Mouse (Mus musculus) frontal cortex, postnatal 14 days (tissue): ENCODE results near the gene Dusp11.
A peak's percentile ranks its signal among the peaks of the same experiment; 100 is the strongest.
"Not testable (repeated sequence)": the region's sequence is repeated elsewhere in the genome, so short reads cannot be mapped to it uniquely, and the experiment has no call there.

Source experiments
- DNase-seq, 2 experiments: peaks; one replicate each; pipeline ENCODE4 v3.0.0; 2022; ENCODE audit warnings: low spot score in 2 of 2

Dusp11 gene

GRCm38 (mm10) chr6:85961101-85962091 lies at the start of gene Dusp11:
Gene Dusp11 (minus strand): TSS chr6:85961667.
- peak; percentile 89 to 91 for DNase-seq

- peak; percentile 15 to 56 for DNase-seq
Measured at GRCm38 (mm10) chr6:86009980-86010379, 48.5 kb upstream of the Dusp11 start.

GRCm38 (mm10) chr6:86004271-86005148 lies 43.0 kb upstream of the Dusp11 start:
- DNase-seq: peak; percentile 33 to 69

GRCm38 (mm10) chr6:86003405-86003925 lies 42.0 kb upstream of the Dusp11 start:
- no peak for DNase-seq

GRCm38 (mm10) chr6:85990774-85991173 lies 29.3 kb upstream of the Dusp11 start:
- DNase-seq: not testable (repeated sequence)

- DNase-seq: not testable (repeated sequence)
Measured at GRCm38 (mm10) chr6:85989570-85989969, 28.1 kb upstream of the Dusp11 start.

DNA sequence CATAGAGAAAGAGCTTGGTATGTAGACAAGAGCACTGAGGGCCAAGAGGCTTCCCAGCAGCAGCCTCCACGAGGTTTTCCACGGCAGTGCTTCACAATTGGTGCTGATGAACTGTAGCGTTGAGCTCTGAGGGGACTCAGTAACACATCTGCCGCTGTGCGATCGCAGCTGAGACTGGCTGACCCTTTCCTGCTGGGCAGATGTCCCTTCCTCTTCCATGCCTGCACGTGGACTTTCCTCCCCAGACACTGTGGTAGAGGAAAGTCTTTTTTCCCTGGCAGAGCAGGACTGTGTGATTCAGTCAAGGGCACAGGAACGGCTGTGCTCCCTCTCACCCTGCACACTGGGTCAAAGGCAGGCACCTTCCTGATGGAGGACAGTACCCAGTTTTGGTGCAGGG lies 22.9 kb upstream of the Dusp11 start:
- no peak for DNase-seq

DNA sequence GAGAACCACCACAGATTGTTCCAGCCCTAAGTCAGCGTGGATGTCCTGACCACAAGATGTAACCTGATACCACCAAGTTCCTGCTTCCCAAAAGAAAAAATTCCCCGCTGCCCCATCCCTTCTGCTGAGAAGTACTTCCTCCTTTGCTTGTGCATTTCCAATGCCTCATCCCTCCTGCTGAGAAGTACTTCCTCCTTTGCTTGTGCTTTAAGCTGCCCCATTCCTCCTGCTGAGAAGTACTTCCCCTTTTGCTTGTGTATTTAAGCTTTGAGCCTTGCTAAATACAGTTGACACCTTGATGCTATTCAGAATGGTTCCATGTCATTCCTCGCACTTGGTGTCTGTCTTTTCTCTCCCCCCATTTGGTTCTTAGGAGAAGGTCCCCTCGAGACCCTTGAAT lies 17.3 kb upstream of the Dusp11 start:
- not testable (repeated sequence) for DNase-seq

- DNase-seq: no peak
Measured at GRCm38 (mm10) chr6:85976242-85976641, 14.8 kb upstream of the Dusp11 start.

- no peak for DNase-seq
Measured at GRCm38 (mm10) chr6:85975761-85976160, 14.3 kb upstream of the Dusp11 start.

DNA sequence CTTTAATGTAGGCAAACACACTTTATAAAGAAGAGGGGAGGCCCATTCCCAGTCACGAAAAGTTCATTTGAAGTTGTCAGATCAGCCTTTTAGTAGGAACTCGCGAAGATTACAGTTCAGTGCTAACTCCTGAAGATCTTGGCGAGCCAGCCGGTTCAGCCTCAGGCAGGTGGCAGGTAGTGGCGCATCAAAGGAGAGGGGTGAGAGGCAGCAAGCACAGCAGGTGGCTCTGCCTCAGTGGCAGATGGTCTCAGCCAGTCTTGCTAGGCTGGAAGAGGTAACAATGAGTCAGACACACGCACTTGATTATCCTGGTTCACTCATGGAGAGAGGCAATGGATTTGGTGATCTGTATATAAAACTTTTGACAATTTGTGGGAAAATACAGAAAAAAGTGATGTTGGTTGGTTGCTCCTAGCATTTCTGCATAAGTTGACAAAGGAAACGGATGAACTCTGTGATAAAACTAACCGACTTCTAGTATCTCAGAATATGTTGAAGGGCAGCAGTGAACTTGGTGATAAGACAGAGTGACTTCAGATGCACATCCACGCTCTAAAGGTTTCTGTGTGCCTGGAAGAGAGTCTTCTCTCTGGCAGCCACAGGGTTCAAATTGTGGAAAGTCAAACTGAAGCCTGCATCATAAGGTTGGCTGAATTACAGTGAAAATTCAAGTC lies 13.6 kb upstream of the Dusp11 start:
- DNase-seq: no peak

DNA sequence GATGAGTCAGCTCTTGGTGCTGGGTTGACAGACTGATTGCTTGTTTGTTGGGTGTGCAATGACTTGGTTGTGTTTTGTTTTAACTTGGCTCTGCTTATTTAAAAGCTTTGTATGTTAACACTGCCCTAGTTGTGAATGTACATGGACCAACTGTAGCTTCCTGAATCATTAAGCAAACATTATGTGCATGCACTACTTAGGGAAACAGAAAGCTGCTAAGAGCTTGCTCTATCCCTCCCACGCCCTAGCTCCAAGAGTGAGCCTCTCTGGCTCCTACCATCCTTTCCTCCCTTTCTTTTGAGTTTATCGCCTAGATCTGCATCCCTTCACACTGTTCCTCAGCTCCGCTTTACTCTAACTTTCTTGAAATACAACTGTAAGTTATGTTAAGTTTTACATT lies 11.9 kb upstream of the Dusp11 start:
- DNase-seq: no peak

DNA sequence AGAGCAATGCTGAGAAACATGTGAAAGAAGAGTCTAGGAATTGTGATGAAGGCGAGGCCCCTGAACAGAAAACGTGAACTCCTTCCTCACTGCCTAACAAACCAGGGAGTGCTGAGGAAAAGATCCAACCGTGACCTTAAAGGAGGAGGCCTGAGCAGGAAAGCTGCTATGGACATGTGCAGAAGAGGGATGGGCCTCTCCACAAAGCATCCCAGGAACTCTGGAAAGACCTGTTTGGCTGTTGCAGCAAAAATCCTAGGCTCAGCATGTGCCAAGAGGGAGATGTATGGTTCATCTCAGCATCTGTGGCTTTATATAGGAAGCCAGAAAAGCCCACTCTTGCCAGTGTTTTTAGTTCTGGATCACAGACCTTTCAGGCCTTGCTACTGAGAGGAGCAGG lies 11.2 kb upstream of the Dusp11 start:
- DNase-seq: no peak

GRCm38 (mm10) chr6:85969889-85970288 lies 8.4 kb upstream of the Dusp11 start:
- no peak for DNase-seq

DNA sequence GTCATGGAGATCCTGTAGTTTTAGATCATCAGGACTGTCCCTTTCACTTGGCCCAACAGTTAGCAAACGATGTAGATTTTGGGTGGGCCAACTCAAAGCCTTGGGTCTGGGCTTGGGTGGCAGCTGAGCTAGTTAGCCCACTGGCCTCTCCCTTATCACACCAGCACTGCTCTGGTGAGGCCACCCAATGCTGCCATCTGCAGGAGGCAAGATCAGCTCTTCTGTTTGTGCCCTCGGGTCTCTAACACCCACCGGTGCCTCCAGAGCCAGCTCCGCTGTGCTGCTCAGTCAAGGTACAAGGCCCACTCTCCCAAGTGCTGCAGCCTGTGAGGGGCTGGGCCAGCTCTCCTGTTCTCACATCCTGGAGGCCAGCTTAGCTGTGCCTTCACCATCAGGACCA lies 5.2 kb upstream of the Dusp11 start:
- no peak for DNase-seq

DNA sequence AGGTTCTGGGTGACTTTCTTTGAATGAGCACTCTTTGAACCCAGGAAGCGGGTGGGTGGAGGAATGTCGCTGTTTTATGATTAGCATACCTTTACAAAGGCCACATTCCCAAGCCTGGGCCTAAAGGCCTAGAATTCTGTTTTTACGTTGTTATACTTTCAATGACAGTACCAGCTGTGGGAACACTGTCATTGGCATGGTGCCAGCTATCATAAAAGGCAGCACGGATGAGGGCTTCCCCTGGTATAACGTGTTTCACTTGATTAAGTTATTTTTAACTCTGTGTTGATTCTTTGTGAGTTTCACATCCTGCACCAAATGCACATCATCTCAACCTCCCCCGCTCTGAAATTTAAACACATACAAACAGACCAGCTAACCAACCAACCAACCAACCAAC lies 4.6 kb upstream of the Dusp11 start:
- DNase-seq: not testable (repeated sequence)

DNA sequence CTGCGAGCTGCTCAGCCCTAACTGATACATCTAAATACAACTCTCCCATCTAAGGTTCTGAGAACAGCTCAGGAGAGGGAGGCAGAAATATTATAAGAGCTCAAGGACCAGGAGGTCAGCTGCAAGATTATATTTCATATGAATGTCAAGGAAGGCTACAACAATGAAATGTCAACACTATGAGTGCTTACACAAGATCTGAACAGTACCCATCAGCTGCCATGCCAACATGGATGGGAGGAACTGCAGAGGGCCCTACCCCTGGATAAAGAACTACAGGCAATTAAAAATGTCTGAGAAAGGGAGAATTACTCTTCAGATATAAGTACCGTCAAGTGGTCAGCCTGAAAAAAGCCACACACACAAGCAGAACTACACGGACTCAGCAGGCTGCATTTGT lies 3.9 kb downstream of the Dusp11 start:
- no peak for DNase-seq

- no peak for DNase-seq
Measured at GRCm38 (mm10) chr6:85948549-85948948, 12.9 kb downstream of the Dusp11 start.

- DNase-seq: no peak
Measured at GRCm38 (mm10) chr6:85942469-85942868, 19.0 kb downstream of the Dusp11 start.

DNA sequence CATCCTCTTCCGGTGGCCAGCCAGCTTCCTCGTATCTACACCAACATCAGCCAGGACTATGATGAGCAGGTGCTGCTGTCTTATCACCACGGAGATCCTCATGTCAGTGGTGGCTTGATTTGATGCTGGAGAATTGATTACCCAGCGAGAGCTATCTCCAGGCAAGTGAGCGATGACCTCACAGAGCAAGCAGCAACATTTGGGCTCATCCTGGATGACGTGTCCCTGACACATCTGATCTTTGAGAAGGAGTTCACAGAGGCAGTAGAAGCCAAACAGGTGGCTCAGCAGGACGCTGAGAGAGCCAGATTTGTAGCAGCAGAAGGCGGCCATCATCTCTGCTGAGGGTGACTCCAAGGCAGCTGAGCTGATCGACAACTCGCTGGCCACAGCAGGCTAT lies 22.8 kb downstream of the Dusp11 start:
- no peak for DNase-seq
